Mouse (Mus musculus) lung, postnatal 0 days (tissue): ENCODE measurements around the gene Sept8. TPM values are rescaled to one million over a fixed set of nuclear protein-coding genes. Genes with fewer than 3 reads are reported as not detected.
A peak's percentile ranks its signal among the peaks of the same experiment; 100 is the strongest.

Source experiments
- ATAC-seq: fragments of 200-750 bp; cut with Nextera tagmentation; 2 replicates; pipeline ENCODE4 v1.8.0; 2017; ENCODE audit warnings: moderate library complexity
- DNase-seq: peaks from one replicate; pipeline ENCODE4 v3.0.0-alpha.2; 2016; ENCODE audit warnings: low spot score
- H3K27ac ChIP-seq: fragments of 300-500 bp; sonication (generic); 2 replicates; pipeline ENCODE4 v1.5.1; 2014; ENCODE audit warnings: antibody characterized with exemption, mild to moderate bottlenecking, low read length, mixed read lengths
- H3K27me3 ChIP-seq: fragments of 300-500 bp; sonication (generic); replicated peaks from 2 replicates; pipeline ENCODE4 v1.6.1; 2014; ENCODE audit warnings: low read length, mixed read lengths; ENCODE audit not compliant: insufficient read depth
- H3K36me3 ChIP-seq: fragments of 300-500 bp; sonication (generic); 2 replicates; pipeline ENCODE4 v1.6.1; 2014; ENCODE audit warnings: low read length, mixed read lengths; ENCODE audit not compliant: insufficient read depth
- H3K4me1 ChIP-seq: fragments of 300-500 bp; sonication (generic); 2 replicates; pipeline ENCODE4 v1.6.1; 2014; ENCODE audit warnings: antibody characterized with exemption, low read depth, low read length, mixed read lengths; ENCODE audit not compliant: insufficient read depth
- H3K4me2 ChIP-seq: fragments of 300-500 bp; sonication (generic); replicated peaks from 2 replicates; pipeline ENCODE4 v1.6.1; 2014; ENCODE audit warnings: low read depth, mild to moderate bottlenecking, low read length, moderate library complexity, mixed read lengths
- H3K4me3 ChIP-seq: fragments of 300-500 bp; sonication (generic); 2 replicates; pipeline ENCODE4 v1.5.1; 2014; ENCODE audit warnings: low read depth, low read length
- H3K9ac ChIP-seq: fragments of 300-500 bp; sonication (generic); replicated peaks from 2 replicates; pipeline ENCODE4 v1.6.1; 2014; ENCODE audit warnings: low read depth, mild to moderate bottlenecking
- H3K9me3 ChIP-seq: fragments of 300-500 bp; sonication (generic); 2 replicates; pipeline ENCODE4 v1.6.1; 2016; ENCODE audit warnings: low read length, mixed read lengths
- CTCF ChIP-seq: IDR thresholded peaks from 2 replicates; pipeline ENCODE4 v1.5.1; 2016; ENCODE audit warnings: antibody characterized with exemption, mild to moderate bottlenecking
- EP300 ChIP-seq: IDR thresholded peaks from 2 replicates; pipeline ENCODE4 v1.6.1; 2016; ENCODE audit warnings: antibody characterized with exemption, mild to moderate bottlenecking, control low read depth
- WGBS: fragments of 180-500 bp; shearing (Covaris S2); extraction: QIAGEN DNeasy Blood & Tissue Kit; methylation state at CpG from one replicate; pipeline ENCODE4 v1.1.7; 2014; 5-methylcytosine and 5-hydroxymethylcytosine counted together
- polyA plus RNA-seq: library from polyadenylated mRNA; unstranded; fragments of >200 nt; fragmentation: Nextera tagmentation; extraction: Ambion mirVana; gene quantifications from 2 replicates; pipeline ENCODE4 v1.2.1, GENCODE M21; 2015

Gene Sept8
- polyA plus RNA-seq, 1 experiment from 2014 or later, result 13.9 TPM

DNA sequence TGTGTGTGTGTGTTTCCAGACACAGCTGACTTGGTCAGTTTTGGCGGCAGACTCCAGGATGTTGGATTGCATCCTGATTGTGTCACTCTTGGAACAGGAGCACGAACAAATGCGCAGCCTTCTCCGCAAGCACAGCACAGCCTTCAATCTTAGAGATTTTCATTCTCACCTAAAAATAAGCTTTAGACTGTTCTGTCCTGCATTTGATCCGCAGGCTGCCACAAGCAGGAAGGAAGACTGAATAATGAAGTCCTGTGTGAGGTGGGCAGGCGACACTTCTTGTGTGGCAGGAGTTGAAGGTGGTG, 10.1 kb downstream of the Sept8 start:
- peak; percentile 41; the same call in 1 of the 2 replicates for ATAC-seq

DNA sequence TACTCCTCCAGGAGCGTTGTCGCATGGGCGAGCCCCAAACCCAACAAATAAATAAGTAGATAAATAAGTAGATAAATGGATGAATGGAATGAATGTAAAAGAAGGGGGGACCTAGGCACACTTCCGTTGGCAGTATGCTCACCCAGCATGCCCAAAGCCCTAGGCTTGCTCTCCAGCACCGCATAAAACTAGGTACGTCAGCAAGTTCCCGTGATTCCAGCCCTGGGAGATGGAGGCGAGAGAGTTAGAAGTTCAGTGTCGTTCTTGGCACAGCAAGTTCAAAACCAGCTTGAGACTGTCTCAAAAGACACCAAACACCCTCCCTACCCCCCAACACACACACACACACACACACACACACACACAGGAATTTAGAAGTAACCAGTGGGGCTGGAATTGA, 10.9 kb downstream of the Sept8 start:
- TF ChIP-seq CTCF, result no peak
- TF ChIP-seq EP300, result no peak
- Histone ChIP-seq H3K27ac (no peak overlapping the region), H3K9ac (no peak overlapping the region), H3K4me2 (no peak overlapping the region), H3K9me3 (no peaks in the 10 kb centered on the region), H3K4me3 (no peak overlapping the region), H3K4me1 (peaks cover 10% of the 10 kb centered on the region; the same call in 1 of the 2 replicates), H3K36me3 (peaks cover 10% of the 10 kb centered on the region), H3K27me3 (no peaks in the 10 kb centered on the region)
- ATAC-seq (no peak), DNase-seq (no peak)
- WGBS, result 75% methylated on average over 9 of the region's 9 CpGs

More for the DNA sequence above, 10.1 kb downstream of the Sept8 start:
- Histone ChIP-seq H3K27me3 (no peaks in the 10 kb centered on the region), H3K9ac (no peak overlapping the region), H3K4me2 (no peak overlapping the region), H3K4me1 (peaks cover 10% of the 10 kb centered on the region; the same call in 1 of the 2 replicates), H3K4me3 (no peak overlapping the region), H3K9me3 (no peaks in the 10 kb centered on the region), H3K27ac (no peak overlapping the region), H3K36me3 (peaks cover 2% of the 10 kb centered on the region; the same call in 1 of the 2 replicates)
- no peak for TF ChIP-seq EP300
- no peak for TF ChIP-seq CTCF
- DNase-seq, result peak; percentile 70
- WGBS, result 32% methylated on average over 6 of the region's 6 CpGs

DNA sequence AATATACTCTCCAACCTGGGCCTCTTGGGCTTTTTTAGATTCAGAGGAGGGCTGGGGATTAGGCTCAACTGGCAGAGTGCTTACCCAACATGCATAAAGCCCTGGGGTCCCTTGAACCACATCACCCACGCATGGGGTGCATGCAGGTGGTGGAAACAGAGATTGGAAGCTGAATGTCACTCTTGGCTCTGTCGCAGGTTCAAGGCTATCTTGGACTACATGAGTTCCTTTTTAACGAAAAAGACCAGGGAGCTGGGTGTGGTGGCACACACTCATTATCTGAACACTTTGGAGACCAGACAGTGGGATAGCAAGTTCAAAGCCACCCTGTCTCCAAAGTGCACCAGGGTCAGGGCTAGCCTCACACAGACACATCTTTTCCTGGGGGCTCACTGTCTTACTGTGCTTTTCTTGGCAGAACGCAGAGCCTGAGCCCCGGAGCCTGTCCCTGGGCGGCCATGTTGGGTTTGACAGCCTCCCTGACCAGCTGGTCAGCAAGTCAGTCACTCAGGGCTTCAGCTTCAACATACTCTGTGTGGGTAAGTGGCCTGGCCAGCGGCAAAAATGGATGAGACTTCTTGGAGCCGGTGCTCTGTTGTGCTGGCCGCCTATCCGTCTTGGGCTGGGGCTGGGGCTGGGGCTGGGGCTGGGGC, 12.6 kb downstream of the Sept8 start:
- Histone ChIP-seq H3K36me3 (peaks cover 14% of the 10 kb centered on the region), H3K4me2 (no peak overlapping the region), H3K9me3 (no peaks in the 10 kb centered on the region), H3K27me3 (no peaks in the 10 kb centered on the region), H3K4me1 (0 out of 2 replicates have a peak, but pooled peaks cover 4% of the 10 kb centered on the region), H3K9ac (no peak overlapping the region), H3K4me3 (no peak overlapping the region), H3K27ac (no peak overlapping the region)
- ATAC-seq, result no peak
- TF ChIP-seq CTCF, result no peak
- no peak for TF ChIP-seq EP300
- DNase-seq, result no peak
- WGBS, result 86% methylated on average over 10 of the region's 10 CpGs

DNA sequence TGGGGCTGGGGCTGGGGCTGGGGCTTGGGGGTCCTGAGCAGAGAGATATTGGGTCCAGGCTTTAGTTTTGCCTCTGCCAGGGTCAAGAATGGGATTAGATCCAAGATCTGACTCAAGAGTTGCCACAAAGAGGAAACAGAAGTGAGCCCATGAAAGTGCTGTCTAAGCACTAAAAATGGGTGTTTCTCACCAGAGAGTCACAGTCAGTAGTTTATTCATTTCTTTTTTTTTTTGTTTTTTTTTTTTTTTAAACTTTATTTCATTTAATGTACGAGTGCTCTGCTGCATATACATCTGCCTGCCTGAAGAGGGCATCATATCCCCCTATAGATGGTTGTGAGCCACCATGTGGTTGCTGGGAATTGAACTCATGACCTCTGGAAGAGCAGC, 13.2 kb downstream of the Sept8 start:
- Histone ChIP-seq H3K9ac (no peak overlapping the region), H3K4me1 (0 out of 2 replicates have a peak, but pooled peaks cover 4% of the 10 kb centered on the region), H3K27ac (no peak overlapping the region), H3K9me3 (no peaks in the 10 kb centered on the region), H3K4me3 (no peak overlapping the region), H3K27me3 (no peaks in the 10 kb centered on the region), H3K4me2 (no peak overlapping the region), H3K36me3 (peaks cover 14% of the 10 kb centered on the region)
- ATAC-seq (no peak), DNase-seq (no peak)
- TF ChIP-seq CTCF, result no peak
- no peak for TF ChIP-seq EP300
- WGBS, result 85% methylated on average over 1 of the region's 1 CpGs

DNA sequence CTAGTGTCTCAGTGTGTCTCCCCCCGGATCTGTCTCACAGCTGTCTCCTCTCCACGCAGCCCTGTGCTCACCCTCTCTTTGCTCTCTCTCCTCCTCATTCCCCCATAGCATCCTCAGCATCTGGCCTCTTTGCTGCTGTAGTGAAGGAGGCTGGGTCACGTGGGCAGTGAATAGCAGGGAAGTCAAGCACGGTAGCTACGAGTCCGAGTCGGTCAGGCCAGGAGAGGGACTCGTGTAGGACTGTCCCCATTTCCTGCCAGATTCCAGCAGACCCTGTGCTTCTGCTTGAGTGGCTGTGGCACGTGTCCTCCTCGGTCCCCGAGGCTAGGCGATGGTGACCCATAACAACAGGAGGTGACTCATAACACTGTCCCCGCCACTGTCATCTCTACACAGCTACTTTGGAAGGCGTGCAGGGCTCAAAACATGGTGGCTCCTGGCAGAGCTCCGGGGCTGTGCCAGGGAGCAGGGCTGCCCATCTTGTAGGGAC, 20.0 kb downstream of the Sept8 start:
- Histone ChIP-seq H3K4me2 (no peak overlapping the region), H3K36me3 (peaks cover 13% of the 10 kb centered on the region), H3K4me1 (no peaks in the 10 kb centered on the region), H3K4me3 (no peak overlapping the region), H3K27me3 (no peaks in the 10 kb centered on the region), H3K9ac (no peak overlapping the region), H3K27ac (no peak overlapping the region), H3K9me3 (no peaks in the 10 kb centered on the region)
- DNase-seq, result no peak
- 64% methylated on average over 15 of the region's 15 CpGs for WGBS
- ATAC-seq, result peak; percentile 21; the same call in 1 of the 2 replicates
- TF ChIP-seq EP300 (no peak), CTCF (no peak)

DNA sequence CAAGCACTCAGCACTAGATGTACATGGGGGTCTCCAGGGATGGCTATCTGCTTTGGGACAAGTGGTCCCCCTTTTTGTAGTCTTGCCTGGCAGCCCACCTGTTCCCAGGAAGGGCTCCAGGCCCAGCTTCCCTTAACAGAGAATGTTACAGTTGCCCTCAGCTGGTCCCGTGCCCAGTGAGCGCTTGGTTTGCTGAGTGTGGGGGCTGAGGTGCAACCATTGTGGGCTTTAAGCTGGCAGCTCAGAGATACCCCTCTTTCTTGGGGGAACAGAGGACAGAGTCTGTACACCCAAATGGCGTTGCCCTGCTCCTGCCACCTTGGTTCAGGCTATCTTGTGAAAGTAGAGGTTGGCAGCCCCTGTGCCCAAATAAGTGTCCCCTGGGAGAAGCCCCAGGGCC, 21.3 kb downstream of the Sept8 start:
- Histone ChIP-seq H3K27me3 (no peaks in the 10 kb centered on the region), H3K27ac (no peak overlapping the region), H3K36me3 (peaks cover 3% of the 10 kb centered on the region; the same call in 1 of the 2 replicates), H3K4me2 (no peak overlapping the region), H3K9me3 (no peaks in the 10 kb centered on the region), H3K9ac (no peak overlapping the region), H3K4me3 (no peak overlapping the region), H3K4me1 (no peaks in the 10 kb centered on the region)
- WGBS, result 93% methylated on average over 3 of the region's 3 CpGs
- TF ChIP-seq CTCF (no peak), EP300 (no peak)
- ATAC-seq (no peak), DNase-seq (no peak)
